Mouse (Mus musculus) heart, adult 2 months (tissue): ENCODE results near the gene Rhof. TPM values are rescaled to one million over a fixed set of nuclear protein-coding genes. Genes with fewer than 3 reads are reported as not detected.
A peak's percentile ranks its signal among the peaks of the same experiment; 100 is the strongest.

Source experiments
- DNase-seq, 2 experiments: peaks; one replicate each; pipeline ENCODE4 v3.0.0; 2021
- H3K27ac ChIP-seq: fragments of 200-600 bp; 2 replicates; pipeline ENCODE4 v1.8.1; 2022
- H3K27me3 ChIP-seq: fragments of 200-500 bp; 2 replicates; pipeline ENCODE4 v1.6.1; 2012; ENCODE audit warnings: mild to moderate bottlenecking, low read length, inconsistent platforms, mixed read lengths; ENCODE audit not compliant: control insufficient read depth, insufficient read depth
- H3K36me3 ChIP-seq: fragments of 200-500 bp; 2 replicates; pipeline ENCODE4 v1.6.1; 2012; ENCODE audit warnings: low read length, inconsistent platforms; ENCODE audit not compliant: control insufficient read depth, insufficient read depth
- H3K4me1 ChIP-seq: fragments of 200-500 bp; 2 replicates; pipeline ENCODE4 v1.6.1; 2011; ENCODE audit warnings: low read length; ENCODE audit not compliant: control insufficient read depth, insufficient read depth
- H3K4me3 ChIP-seq: fragments of 200-600 bp; 2 replicates; pipeline ENCODE4 v1.8.1; 2022
- H3K79me2 ChIP-seq: fragments of 200-500 bp; replicated peaks from 2 replicates; pipeline ENCODE4 v1.6.1; 2012; ENCODE audit warnings: mild to moderate bottlenecking, inconsistent platforms, low read length, moderate library complexity, mixed read lengths; ENCODE audit not compliant: control insufficient read depth, insufficient read depth
- H3K9ac ChIP-seq: fragments of 200-500 bp; 2 replicates; pipeline ENCODE4 v1.6.1; 2012; ENCODE audit warnings: low read depth, mild to moderate bottlenecking, control low read depth, inconsistent platforms, low read length, mixed read lengths
- CTCF ChIP-seq: fragments of 200-600 bp; IDR thresholded peaks from 2 replicates; pipeline ENCODE4 v1.8.1; 2022; ENCODE audit warnings: antibody characterized with exemption, mild to moderate bottlenecking, moderate library complexity
- EP300 ChIP-seq: fragments of 200-500 bp; IDR thresholded peaks from 2 replicates; pipeline ENCODE4 v1.6.1; 2011; ENCODE audit warnings: low read depth, low read length, control low read depth; ENCODE audit not compliant: insufficient read depth
- POLR2A ChIP-seq: fragments of 200-500 bp; IDR thresholded peaks from 2 replicates; pipeline ENCODE4 v1.6.1; 2011; ENCODE audit warnings: mild to moderate bottlenecking, low read depth, low read length, control low read depth; ENCODE audit not compliant: insufficient read depth
- WGBS: fragments of 180-500 bp; shearing (Covaris S2); methylation state at CpG from one replicate; pipeline ENCODE4 v1.1.7; 2018; 5-methylcytosine and 5-hydroxymethylcytosine counted together
- intact Hi-C: fragments of 180-260 bp; cut with DNase I; formaldehyde crosslinking; loops from one replicate; pipeline ENCODE4 v1.15.1; 2025
- long read RNA-seq: library from polyadenylated mRNA; stranded (forward); transcript quantifications from one replicate; pipeline ENCODE4 v2.0.0, GENCODE M21; 2021
- polyA plus RNA-seq: library from polyadenylated mRNA; depleted of rRNA; stranded (reverse); fragments of >200 nt; gene quantifications from 2 replicates; pipeline ENCODE4 v1.2.3, GENCODE M21; 2012; rRNA removed
- total RNA-seq, 2 experiments: library from RNA; stranded (reverse); gene quantifications; 2 replicates each; pipeline ENCODE4 v1.2.3; 2021

Gene Rhof
- total RNA-seq = under 1 TPM; 0.64 to 0.70 TPM
- 1.6 and 2.3 TPM in 2 replicates for polyA plus RNA-seq
- long read RNA-seq = 0 reads

GRCm38 (mm10) chr5:123132308-123133071 lies at the start of gene Rhof:
Gene Rhof (minus strand): TSS chr5:123132692.
- H3K4me1 ChIP-seq = peaks cover 18% of the 10 kb centered on the region
- H3K79me2 ChIP-seq = no peaks in the 10 kb centered on the region
- no peaks in the 10 kb centered on the region for H3K27me3 ChIP-seq
- intact Hi-C loops = loop anchor here (1.0 kb wide), 3 partner anchors 15 to 68 kb away; no protein-coding TSS in a partner anchor
- TF ChIP-seq CTCF (peak; percentile 80), EP300 (0 out of 2 replicates have a peak, but pooled peaks have one; percentile 48), POLR2A (no peak)
- H3K36me3 ChIP-seq = peaks cover 15% of the 10 kb centered on the region
- 3% methylated on average over 44 of the region's 44 CpGs for WGBS
- H3K9ac ChIP-seq = peak within 1 kb of the TSS; percentile 39
- peak; percentile 88 to 91 for DNase-seq
- H3K4me3 ChIP-seq = peak within 1 kb of the TSS; percentile 33
- H3K27ac ChIP-seq = peak within 1 kb of the TSS; percentile 100

- Histone ChIP-seq H3K27me3 (no peaks in the 10 kb centered on the region), H3K79me2 (no peaks in the 10 kb centered on the region), H3K9ac (no peak overlapping the region), H3K4me3 (no peak overlapping the region), H3K36me3 (no peaks in the 10 kb centered on the region), H3K27ac (no peak overlapping the region), H3K4me1 (no peaks in the 10 kb centered on the region)
- peak in 1 of 2 experiments; percentile 37 for DNase-seq
- 82% methylated on average over 6 of the region's 6 CpGs for WGBS
- intact Hi-C loops = no loop called here
- TF ChIP-seq EP300 (no peak), POLR2A (no peak), CTCF (no peak)
Observed at GRCm38 (mm10) chr5:123181536-123181935, 49.0 kb upstream of the Rhof start.

GRCm38 (mm10) chr5:123180390-123180789 lies 47.9 kb upstream of the Rhof start:
- no peak overlapping the region for H3K9ac ChIP-seq
- H3K27ac ChIP-seq = no peak overlapping the region
- DNase-seq = no peak
- WGBS = 89% methylated on average over 15 of the region's 15 CpGs
- H3K4me1 ChIP-seq = no peaks in the 10 kb centered on the region
- no peaks in the 10 kb centered on the region for H3K36me3 ChIP-seq
- H3K27me3 ChIP-seq = no peaks in the 10 kb centered on the region
- H3K79me2 ChIP-seq = no peaks in the 10 kb centered on the region
- TF ChIP-seq POLR2A (no peak), EP300 (no peak), CTCF (no peak)
- intact Hi-C loops = no loop called here
- H3K4me3 ChIP-seq = no peak overlapping the region

GRCm38 (mm10) chr5:123178792-123179191 lies 46.3 kb upstream of the Rhof start:
- H3K36me3 ChIP-seq = no peaks in the 10 kb centered on the region
- DNase-seq = no peak
- no peak overlapping the region for H3K4me3 ChIP-seq
- no peaks in the 10 kb centered on the region for H3K27me3 ChIP-seq
- H3K27ac ChIP-seq = no peak overlapping the region
- no peak for TF ChIP-seq EP300
- no peak for TF ChIP-seq CTCF
- no peak for TF ChIP-seq POLR2A
- no peaks in the 10 kb centered on the region for H3K79me2 ChIP-seq
- H3K9ac ChIP-seq = no peak overlapping the region
- intact Hi-C loops = no loop called here
- no peaks in the 10 kb centered on the region for H3K4me1 ChIP-seq
- 83% methylated on average over 5 of the region's 5 CpGs for WGBS

GRCm38 (mm10) chr5:123171646-123172350 lies 39.3 kb upstream of the Rhof start:
- DNase-seq = peak; percentile 76 to 86
- no peak overlapping the region for H3K4me3 ChIP-seq
- intact Hi-C loops = loop anchor here (1.0 kb wide), 2 partner anchors 54 to 107 kb away; no protein-coding TSS in a partner anchor
- H3K4me1 ChIP-seq = no peaks in the 10 kb centered on the region; the same call in 1 of the 2 replicates
- no peak overlapping the region for H3K9ac ChIP-seq
- no peaks in the 10 kb centered on the region for H3K79me2 ChIP-seq
- WGBS = 16% methylated on average over 22 of the region's 22 CpGs
- H3K36me3 ChIP-seq = no peaks in the 10 kb centered on the region
- no peak for TF ChIP-seq POLR2A
- TF ChIP-seq CTCF = no peak; the same call in 1 of the 2 replicates
- TF ChIP-seq EP300 = 0 out of 2 replicates have a peak, but pooled peaks have one; percentile 58
- no peaks in the 10 kb centered on the region for H3K27me3 ChIP-seq
- no peak overlapping the region for H3K27ac ChIP-seq

- no peak overlapping the region for H3K27ac ChIP-seq
- H3K9ac ChIP-seq = no peak overlapping the region
- no peaks in the 10 kb centered on the region for H3K36me3 ChIP-seq
- 68% methylated on average over 9 of the region's 9 CpGs for WGBS
- intact Hi-C loops = no loop called here
- no peaks in the 10 kb centered on the region; the same call in 1 of the 2 replicates for H3K4me1 ChIP-seq
- no peak for DNase-seq
- TF ChIP-seq CTCF (no peak), POLR2A (no peak), EP300 (no peak)
- no peaks in the 10 kb centered on the region for H3K27me3 ChIP-seq
- H3K4me3 ChIP-seq = no peak overlapping the region
- H3K79me2 ChIP-seq = no peaks in the 10 kb centered on the region
Observed at GRCm38 (mm10) chr5:123170365-123170764, 37.9 kb upstream of the Rhof start.
